Mouse (Mus musculus) midbrain, postnatal 0 days (tissue): ENCODE data around the gene Esyt3. TPM values are rescaled to one million over a fixed set of nuclear protein-coding genes. Genes with fewer than 3 reads are reported as not detected.

Experiments
- ATAC-seq: fragments of 200-750 bp; cut with Nextera tagmentation; 2 replicates; pipeline ENCODE4 v1.8.0; 2017; ENCODE audit warnings: moderate number of reproducible peaks, mild to moderate bottlenecking, moderate TSS enrichment, moderate library complexity; ENCODE audit not compliant: low FRiP score
- DNase-seq: peaks from one replicate; pipeline ENCODE4 v3.0.0-alpha.2; 2015; ENCODE audit warnings: low spot score
- H3K27ac ChIP-seq: fragments of 300-500 bp; sonication (generic); 2 replicates; pipeline ENCODE4 v1.5.1; 2014; ENCODE audit warnings: low read depth, mild to moderate bottlenecking, low read length, mixed read lengths
- H3K27me3 ChIP-seq: fragments of 300-500 bp; sonication (generic); 2 replicates; pipeline ENCODE4 v1.6.1; 2014; ENCODE audit warnings: low read length, control low read depth, mixed read lengths; ENCODE audit not compliant: insufficient read depth
- H3K36me3 ChIP-seq: fragments of 300-500 bp; sonication (generic); 2 replicates; pipeline ENCODE4 v1.6.1; 2014; ENCODE audit warnings: low read length, control low read depth, mixed read lengths; ENCODE audit not compliant: insufficient read depth
- H3K4me1 ChIP-seq: fragments of 300-500 bp; sonication (generic); 2 replicates; pipeline ENCODE4 v1.6.1; 2014; ENCODE audit warnings: mild to moderate bottlenecking, control low read depth, antibody characterized with exemption, low read length, mixed read lengths; ENCODE audit not compliant: insufficient read depth
- H3K4me2 ChIP-seq: fragments of 300-500 bp; sonication (generic); 2 replicates; pipeline ENCODE4 v1.6.1; 2014; ENCODE audit warnings: low read depth, mild to moderate bottlenecking, low read length, mixed read lengths; ENCODE audit not compliant: poor library complexity, severe bottlenecking
- H3K4me3 ChIP-seq: fragments of 300-500 bp; sonication (generic); 2 replicates; pipeline ENCODE4 v1.5.1; 2014; ENCODE audit warnings: low read depth, mild to moderate bottlenecking, low read length, moderate library complexity
- H3K9ac ChIP-seq: fragments of 300-500 bp; sonication (generic); replicated peaks from 2 replicates; pipeline ENCODE4 v1.6.1; 2014; ENCODE audit warnings: mild to moderate bottlenecking, low read length, moderate library complexity, mixed read lengths; ENCODE audit not compliant: poor library complexity, severe bottlenecking
- H3K9me3 ChIP-seq: fragments of 300-500 bp; sonication (generic); 2 replicates; pipeline ENCODE4 v1.6.1; 2016; ENCODE audit warnings: low read length, control low read depth
- CTCF ChIP-seq: IDR thresholded peaks from 2 replicates; pipeline ENCODE4 v1.5.1; 2016; ENCODE audit warnings: antibody characterized with exemption, mild to moderate bottlenecking
- WGBS: fragments of 180-500 bp; shearing (Covaris S2); extraction: QIAGEN DNeasy Blood & Tissue Kit; methylation state at CpG from one replicate; pipeline ENCODE4 v1.1.7; 2014; 5-methylcytosine and 5-hydroxymethylcytosine counted together
- polyA plus RNA-seq: library from polyadenylated mRNA; unstranded; fragments of >200 nt; fragmentation: Nextera tagmentation; extraction: Ambion mirVana; gene quantifications from 2 replicates; pipeline ENCODE4 v1.2.1, GENCODE M21; 2015
- total RNA-seq: library from RNA; depleted of rRNA; stranded (reverse); fragments of >200 nt; gene quantifications from 2 replicates; pipeline ENCODE4 v1.2.3, GENCODE M21; 2014

Gene Esyt3
- total and polyA plus RNA-seq, 2 experiments from 2014 or later = 0.82 to 1.8 TPM

GRCm38 (mm10) chr9:99338293-99338692, 20.1 kb downstream of the Esyt3 start:
- DNase-seq (no peak), ATAC-seq (no peak)
- no peaks in the 10 kb centered on the region for H3K4me1 ChIP-seq
- TF ChIP-seq CTCF = no peak
- H3K4me3 ChIP-seq = no peak overlapping the region
- no peak overlapping the region for H3K4me2 ChIP-seq
- no peak overlapping the region for H3K9ac ChIP-seq
- no peaks in the 10 kb centered on the region for H3K36me3 ChIP-seq
- WGBS = 92% methylated on average over 1 of the region's 1 CpGs
- H3K27ac ChIP-seq = no peak overlapping the region
- no peaks in the 10 kb centered on the region for H3K9me3 ChIP-seq
- H3K27me3 ChIP-seq = no peaks in the 10 kb centered on the region

- H3K9ac ChIP-seq = no peak overlapping the region
- H3K9me3 ChIP-seq = no peaks in the 10 kb centered on the region
- no peak for TF ChIP-seq CTCF
- H3K36me3 ChIP-seq = no peaks in the 10 kb centered on the region
- WGBS = 93% methylated on average over 4 of the region's 4 CpGs
- no peak overlapping the region for H3K27ac ChIP-seq
- ATAC-seq = no peak
- H3K4me1 ChIP-seq = no peaks in the 10 kb centered on the region
- no peak overlapping the region for H3K4me3 ChIP-seq
- no peak for DNase-seq
- no peak overlapping the region for H3K4me2 ChIP-seq
- H3K27me3 ChIP-seq = no peaks in the 10 kb centered on the region
These were observed 21.8 kb downstream of the Esyt3 start for GRCm38 (mm10) chr9:99336538-99336937.

DNA sequence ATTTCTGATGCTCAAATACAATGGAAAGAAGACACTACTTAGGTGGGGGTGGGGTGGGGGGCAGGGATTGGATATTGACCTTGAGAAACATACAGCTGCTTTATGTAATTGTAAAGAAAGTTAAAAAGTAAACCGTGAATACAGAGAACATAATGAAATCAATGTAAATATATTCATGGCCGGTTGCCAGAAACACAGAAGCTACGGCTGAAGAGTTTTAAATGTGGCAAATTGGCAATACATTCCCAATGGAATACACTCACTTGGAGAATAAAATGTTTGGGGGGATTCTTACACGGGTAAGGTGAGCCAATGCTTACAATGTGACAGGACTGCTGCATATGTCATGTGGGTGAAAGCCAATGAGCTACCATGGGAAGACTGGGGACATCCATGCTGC, 31.5 kb downstream of the Esyt3 start:
- Histone ChIP-seq H3K9me3 (no peaks in the 10 kb centered on the region), H3K27ac (no peak overlapping the region), H3K36me3 (no peaks in the 10 kb centered on the region), H3K4me2 (no peak overlapping the region), H3K27me3 (no peaks in the 10 kb centered on the region), H3K4me3 (no peak overlapping the region), H3K9ac (no peak overlapping the region), H3K4me1 (no peaks in the 10 kb centered on the region; the same call in 1 of the 2 replicates)
- DNase-seq = no peak
- no peak for ATAC-seq
- WGBS = 39% methylated on average over 4 of the region's 4 CpGs
- no peak for TF ChIP-seq CTCF

GRCm38 (mm10) chr9:99325961-99326360, 32.4 kb downstream of the Esyt3 start:
- Histone ChIP-seq H3K9me3 (no peaks in the 10 kb centered on the region), H3K4me1 (no peaks in the 10 kb centered on the region; the same call in 1 of the 2 replicates), H3K27me3 (no peaks in the 10 kb centered on the region), H3K9ac (no peak overlapping the region), H3K4me3 (no peak overlapping the region), H3K36me3 (no peaks in the 10 kb centered on the region), H3K4me2 (no peak overlapping the region), H3K27ac (no peak overlapping the region)
- 81% methylated on average over 4 of the region's 4 CpGs for WGBS
- ATAC-seq (no peak), DNase-seq (no peak)
- no peak for TF ChIP-seq CTCF

- no peak for TF ChIP-seq CTCF
- no peak for DNase-seq
- H3K36me3 ChIP-seq = no peaks in the 10 kb centered on the region
- no peak overlapping the region for H3K27ac ChIP-seq
- no peak overlapping the region for H3K4me2 ChIP-seq
- 72% methylated on average over 7 of the region's 7 CpGs for WGBS
- H3K9ac ChIP-seq = no peak overlapping the region
- H3K4me3 ChIP-seq = no peak overlapping the region
- H3K9me3 ChIP-seq = no peaks in the 10 kb centered on the region
- ATAC-seq = no peak
- no peaks in the 10 kb centered on the region for H3K27me3 ChIP-seq
- H3K4me1 ChIP-seq = no peaks in the 10 kb centered on the region; the same call in 1 of the 2 replicates
These were observed 33.0 kb downstream of the Esyt3 start for GRCm38 (mm10) chr9:99325208-99325929.

DNA sequence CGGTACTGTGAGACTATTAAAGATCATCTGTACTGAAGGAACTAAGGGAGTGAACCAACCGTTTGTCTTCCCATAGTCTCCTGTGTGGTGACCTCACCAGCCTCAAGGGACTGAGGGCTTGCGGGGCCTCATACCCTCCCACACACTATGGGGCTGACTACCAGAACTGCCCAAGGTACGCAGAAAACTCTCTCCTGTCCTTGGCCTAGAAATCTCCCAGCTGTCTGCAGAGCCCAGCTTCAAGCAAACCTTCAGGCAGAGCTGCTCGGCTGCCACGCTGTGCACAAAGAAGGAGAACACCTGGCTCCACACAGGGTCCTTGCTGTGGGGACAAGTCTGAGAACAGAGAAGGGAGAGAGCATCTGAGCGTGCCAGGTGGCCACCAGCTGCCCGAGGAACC, 38.4 kb downstream of the Esyt3 start:
- Histone ChIP-seq H3K36me3 (no peaks in the 10 kb centered on the region), H3K9me3 (no peaks in the 10 kb centered on the region), H3K27me3 (no peaks in the 10 kb centered on the region), H3K9ac (no peak overlapping the region), H3K4me3 (no peak overlapping the region), H3K27ac (no peak overlapping the region), H3K4me1 (no peaks in the 10 kb centered on the region), H3K4me2 (no peak overlapping the region)
- 85% methylated on average over 8 of the region's 8 CpGs for WGBS
- DNase-seq (no peak), ATAC-seq (no peak)
- TF ChIP-seq CTCF = no peak
